Mouse (Mus musculus) mature B cell (primary cell): ENCODE measurements around the gene Tmem239.

Experiments
- in situ Hi-C: fragments of 300-500 bp; cut with MboI; formaldehyde crosslinking; loops from 2 replicates; pipeline ENCODE4 v1.14.3; 2019

The Tmem239 gene

DNA sequence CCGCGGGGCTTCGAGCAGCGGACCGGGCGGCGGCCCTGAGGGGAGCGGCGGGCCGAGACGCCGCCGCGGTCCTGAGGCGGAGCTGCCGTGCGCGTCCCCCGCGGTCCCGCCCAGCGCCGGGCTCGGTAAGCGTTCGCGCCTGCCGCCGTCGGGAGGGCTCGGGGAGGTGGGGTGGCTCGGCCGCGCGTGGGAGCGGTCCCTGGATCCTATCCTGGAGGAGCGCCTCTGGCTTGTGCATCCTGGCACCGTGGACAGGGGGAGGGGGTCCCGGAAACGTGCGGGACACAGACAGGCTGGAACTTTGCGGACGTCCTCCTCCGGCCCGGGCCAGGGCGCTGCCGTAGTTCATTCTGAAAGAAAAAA, 44.1 kb downstream of the Tmem239 start:
- in situ Hi-C loops = no loop called here

DNA sequence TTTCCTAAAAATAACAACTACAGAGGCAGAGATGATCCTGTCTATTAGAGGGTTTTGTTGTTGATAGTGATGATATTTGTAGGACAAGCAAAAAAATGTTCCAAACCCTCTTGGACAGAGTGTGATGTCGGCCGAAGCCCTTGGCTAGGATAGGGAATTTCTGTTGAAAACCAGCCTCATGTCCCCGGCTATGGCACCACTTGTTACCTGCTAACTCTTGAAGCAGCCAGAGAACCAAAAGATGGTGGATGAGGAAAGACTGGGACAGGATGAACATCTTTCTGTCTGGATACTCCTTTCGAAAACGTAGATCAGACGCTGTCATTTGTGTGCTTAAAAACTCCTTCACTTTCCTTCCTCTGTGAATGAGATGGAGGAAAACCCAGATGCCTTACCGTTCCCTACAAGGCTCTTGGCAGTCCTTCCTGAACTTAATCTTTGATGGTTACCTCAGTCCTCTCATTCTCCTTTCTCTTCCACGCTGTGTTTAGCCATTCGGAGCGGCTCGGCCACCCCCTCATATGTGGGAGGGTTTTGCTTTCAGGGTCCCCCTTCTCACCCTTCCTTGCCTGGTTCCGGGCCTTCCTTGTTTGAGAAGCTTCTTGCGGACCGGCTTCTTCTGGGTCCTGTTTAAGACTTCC, 44.9 kb downstream of the Tmem239 start:
- in situ Hi-C loops = no loop called here

DNA sequence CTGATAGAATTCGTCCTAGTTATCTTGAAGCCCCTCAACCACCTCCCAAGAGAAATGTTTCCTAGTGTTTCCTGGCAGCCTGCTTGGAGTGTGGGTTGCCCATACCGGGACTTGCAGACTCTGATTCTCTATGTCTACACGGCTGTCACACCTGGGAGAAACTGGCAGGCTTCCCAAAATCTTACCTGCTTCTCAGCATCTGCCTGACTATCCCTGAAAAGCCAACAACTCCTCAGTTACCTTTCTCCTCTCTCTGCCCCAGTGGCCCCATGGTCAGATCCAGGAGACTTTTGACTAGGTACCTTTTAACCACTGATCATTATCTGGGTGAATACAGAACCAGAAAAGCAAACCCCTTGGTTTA, 45.4 kb downstream of the Tmem239 start:
- in situ Hi-C loops = no loop called here

DNA sequence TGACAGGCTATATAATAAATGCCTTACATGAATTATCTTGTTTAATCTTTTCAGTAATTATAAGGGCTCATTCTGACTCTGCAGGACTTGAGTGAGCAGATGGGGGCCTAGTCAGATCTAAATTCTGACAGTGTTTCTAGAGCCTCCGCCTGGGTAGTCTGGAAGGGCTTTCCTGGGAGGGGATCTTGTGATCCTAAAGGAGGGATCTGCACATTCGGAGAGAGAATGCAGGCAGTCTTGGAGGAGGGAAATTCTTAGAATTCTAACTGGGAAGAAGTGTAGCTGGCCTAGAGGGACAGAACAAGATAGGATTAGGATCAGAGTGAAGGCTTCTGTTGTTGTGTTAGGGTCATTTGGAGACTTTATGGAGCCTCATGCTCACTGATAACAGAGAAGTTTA, 46.0 kb downstream of the Tmem239 start:
- in situ Hi-C loops = no loop called here

DNA sequence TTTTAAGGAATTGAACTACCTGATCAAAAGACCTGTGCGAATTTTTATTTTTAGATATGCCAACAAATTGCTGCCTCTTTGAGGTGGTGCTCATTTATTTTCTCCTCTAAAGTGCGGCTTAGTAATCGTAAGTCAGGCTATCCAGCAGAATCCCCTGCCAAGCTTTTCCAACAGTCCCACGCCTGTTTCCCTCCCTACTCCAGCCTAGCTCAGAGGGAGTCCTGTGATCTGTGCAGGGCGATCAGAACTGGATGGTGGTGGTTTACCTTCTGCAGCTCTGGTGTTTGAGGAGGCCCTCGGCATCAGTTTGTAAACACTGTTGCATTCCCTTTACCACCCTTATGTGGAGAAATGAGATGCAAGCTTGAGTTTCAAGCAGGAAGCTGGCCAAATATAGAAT, 47.1 kb downstream of the Tmem239 start:
- in situ Hi-C loops = no loop called here

DNA sequence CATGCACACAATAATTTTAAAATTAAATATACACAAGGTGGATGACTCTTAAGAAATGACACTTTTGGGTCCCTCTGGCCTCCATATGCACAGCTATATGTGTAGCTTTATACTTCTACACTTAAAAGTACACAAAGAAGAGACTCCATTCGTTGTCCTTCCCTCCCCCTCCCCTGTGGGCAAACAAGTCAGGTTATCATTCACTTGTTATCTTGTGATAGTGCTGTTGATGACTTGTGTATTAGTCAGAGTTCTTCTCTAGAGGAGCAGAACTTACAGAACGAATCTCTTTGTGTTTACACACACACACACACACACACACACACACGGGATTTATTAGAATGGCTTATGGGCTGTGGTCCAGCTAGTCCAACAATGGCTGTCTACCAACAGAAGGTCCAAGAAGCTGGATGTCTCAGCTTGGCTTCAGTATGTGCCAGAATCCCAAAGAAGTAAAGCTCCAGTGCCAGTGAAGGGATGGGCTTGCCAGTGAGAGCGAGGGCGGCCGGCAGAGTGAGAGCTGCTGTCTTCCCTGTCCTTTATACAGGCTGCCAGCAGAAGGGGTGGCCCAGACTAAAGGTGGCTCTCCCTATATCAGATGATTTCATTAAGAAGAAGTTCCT, 48.6 kb downstream of the Tmem239 start:
- in situ Hi-C loops = no loop called here
